Mouse (Mus musculus) cerebellum, adult 11-12 months (tissue): ENCODE data around the gene Otx2.
A peak's percentile ranks its signal among the peaks of the same experiment; 100 is the strongest.

Source experiments
- DNase-seq: peaks from one replicate; pipeline ENCODE4 v3.0.0; 2022

Gene Otx2

DNA sequence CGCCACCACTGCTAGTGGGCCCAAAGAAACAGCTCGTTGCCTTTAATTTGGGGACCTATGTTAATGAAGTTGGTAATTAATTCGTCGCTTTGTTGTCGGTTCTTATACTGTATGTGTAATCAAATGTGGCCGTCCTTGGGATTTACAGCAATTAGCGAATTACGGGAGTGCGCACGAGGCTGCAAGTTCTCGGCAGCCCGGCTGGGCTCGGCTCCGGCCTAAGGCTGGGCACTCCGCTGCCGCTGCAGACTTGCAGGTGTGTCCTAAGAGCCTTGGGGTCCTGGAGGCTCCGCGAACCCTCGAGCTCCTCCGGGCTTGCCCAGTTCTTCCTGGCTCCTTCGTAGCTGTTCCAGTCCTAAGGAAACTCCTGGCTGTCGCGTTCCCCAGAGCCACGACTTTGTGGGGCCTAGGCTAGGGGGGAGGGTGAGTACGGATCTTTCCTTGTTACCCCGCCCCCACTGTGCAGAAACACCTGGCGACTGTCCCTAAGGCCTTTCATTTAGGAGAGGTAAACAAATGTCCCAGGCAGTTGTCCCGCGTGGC is 4.8 kb downstream of the Otx2 start:
- no peak for DNase-seq

DNA sequence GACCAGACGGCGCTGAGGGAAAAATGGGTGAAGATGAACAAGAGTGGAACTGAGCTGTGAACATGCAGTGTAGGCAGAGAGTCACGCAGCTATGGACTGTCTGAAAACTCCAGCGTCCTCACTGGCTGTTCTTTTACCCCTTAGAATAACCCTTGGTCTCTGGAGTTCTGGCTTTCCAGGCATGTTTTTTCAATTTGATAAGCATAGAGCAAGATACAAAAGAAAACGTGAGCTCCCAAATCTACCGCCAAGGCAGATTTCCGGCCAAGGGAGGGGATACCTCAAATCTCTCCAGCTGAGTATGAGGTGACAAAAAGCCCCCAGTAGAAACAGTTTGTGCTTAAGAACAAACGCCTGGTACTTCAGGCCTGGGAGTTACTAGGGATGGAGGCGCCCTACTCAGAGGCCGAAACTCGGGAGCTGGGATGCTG is 5.6 kb downstream of the Otx2 start:
- DNase-seq, result no peak

GRCm38 (mm10) chr14:48667396-48667795 is 6.2 kb downstream of the Otx2 start:
- peak; percentile 58 for DNase-seq

DNA sequence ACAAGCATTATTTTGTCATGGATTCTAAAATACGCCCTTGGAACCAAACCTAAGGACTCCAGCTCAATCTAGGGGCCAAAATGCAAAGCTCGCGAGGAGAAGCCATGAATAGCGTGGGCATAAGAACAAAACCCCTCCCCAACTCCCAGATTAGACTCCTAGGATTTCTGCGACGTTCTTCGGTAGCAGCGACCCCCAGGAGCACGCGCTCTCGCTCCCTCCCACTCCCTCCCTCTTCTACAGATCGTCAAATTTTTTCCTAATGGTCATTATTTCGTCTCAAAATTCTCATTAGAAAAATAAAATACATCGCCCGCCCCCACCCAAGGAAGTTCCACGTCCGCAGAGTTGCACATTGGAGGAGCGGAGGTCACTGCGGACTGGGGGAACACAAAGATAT is 6.8 kb downstream of the Otx2 start:
- no peak for DNase-seq

GRCm38 (mm10) chr14:48665816-48666661 is 7.6 kb downstream of the Otx2 start:
- DNase-seq, result no peak

DNA sequence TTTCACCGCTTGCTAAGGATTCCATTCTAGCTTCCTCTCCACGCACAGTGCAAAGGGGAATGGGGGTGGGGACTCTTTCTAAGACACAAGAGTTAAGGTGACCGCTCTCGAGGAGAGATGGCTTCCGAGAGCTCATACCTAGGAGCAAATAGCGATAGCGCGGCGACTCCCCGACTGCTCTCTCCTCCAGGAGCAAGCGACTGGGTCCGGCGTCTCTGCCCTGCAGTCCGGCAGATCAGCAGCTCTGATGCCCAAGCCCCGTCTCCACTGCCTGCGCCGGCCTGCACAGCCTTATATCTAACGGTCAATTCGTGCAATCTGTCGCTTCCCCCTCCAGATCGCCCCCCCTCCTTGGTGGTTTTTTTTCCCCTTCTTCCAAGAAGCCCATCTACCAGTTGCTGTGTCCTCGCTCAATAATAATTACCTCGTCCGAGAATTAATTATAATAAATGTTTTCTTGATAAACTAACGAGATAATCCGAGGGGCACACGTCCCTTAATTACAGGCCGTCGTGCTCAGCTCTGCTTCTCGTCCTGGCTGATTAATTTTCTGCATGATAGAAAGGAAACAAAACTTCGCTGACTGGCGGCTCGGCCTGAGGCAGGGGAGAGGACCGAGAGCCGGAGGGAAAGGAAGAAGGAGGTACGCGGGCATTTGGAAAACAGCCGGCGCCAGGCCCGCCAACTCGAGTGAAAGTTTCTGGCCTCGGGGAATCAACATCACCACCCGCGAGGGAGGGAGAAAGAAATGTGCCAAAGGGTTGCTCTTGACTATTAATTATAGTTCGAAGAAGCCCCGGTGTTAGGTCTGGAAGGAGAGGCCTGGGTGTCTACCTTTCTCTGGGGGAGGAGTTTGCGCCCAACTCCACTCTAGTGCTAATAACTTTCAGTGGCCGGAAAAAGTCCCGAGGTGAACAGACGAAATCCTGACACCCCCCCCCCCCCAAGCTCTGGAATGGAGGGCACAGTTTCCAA is 8.5 kb downstream of the Otx2 start:
- DNase-seq, result no peak

GRCm38 (mm10) chr14:48664001-48664810 is 9.4 kb downstream of the Otx2 start:
- no peak for DNase-seq

- no peak for DNase-seq
These were observed 10.1 kb downstream of the Otx2 start for GRCm38 (mm10) chr14:48663531-48663930.

DNA sequence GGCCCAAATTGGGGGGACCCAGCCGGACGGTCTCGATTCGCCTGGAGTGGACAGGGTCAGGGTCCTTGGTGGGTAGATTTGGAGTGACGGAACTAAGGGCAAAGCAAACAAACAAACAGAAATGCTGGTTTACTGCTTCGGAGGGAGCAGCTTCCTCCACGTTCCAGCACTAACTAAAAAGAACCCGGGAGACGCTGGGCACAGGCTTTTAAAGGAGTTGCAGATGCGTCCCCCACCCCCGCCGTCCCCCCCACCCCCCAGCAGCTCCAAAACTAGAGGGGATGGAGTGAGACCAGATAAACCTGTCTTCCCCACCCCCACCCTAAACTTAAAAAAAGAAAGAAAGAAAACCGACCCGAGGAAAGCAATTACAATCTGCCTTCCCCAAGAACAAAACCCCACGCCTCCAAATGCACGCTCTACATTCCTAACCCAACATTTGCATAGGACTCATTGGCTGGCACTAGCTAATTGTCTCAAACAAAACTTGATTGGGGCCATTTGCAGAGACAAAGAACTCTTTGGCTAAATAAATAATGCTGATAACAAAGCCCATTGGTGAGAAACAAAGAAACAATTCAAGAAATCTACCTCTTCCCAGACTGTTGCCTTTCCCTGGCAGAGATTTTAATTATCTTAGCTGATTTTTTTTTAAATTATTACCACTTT is 10.9 kb downstream of the Otx2 start:
- DNase-seq, result no peak

GRCm38 (mm10) chr14:48661646-48662567 is 11.7 kb downstream of the Otx2 start:
- DNase-seq, result no peak

DNA sequence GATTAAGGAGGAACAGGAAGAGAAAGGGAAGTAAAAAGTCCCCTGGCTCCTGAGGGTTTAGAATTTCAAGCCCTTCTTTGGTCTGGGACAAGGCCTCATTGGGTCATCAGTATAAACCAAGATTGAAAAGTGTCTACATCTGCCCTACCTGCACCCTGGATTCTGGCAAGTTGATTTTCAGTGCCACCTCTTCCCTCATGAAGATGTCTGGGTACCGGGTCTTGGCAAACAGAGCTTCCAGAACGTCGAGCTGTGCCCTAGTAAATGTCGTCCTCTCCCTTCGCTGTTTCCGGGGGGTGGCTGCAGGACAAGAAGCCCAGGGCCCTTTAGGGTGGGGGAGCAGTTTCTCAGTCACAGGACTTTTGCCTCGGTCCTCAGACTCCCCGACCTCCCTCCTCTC is 12.5 kb downstream of the Otx2 start:
- DNase-seq, result no peak

GRCm38 (mm10) chr14:48660593-48660992 is 13.0 kb downstream of the Otx2 start:
- no peak for DNase-seq

DNA sequence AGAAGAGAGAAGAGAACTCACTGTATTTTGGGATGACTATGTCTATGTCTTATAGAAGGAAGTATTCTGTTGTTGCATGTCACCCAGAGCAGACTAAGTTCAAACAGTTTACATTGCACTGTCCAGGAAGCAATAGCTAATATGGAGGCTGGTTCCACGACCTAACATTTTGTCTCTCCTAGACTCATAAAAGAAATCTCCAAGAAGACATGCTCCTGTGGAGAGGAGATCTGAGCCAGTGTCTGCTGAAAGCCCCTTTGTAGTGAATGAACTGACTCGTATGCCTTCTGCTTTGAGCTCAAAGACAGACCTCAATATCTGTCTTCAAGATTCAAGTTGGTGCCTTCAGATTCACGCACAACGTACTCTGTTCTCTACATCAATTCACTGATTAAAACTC is 14.0 kb downstream of the Otx2 start:
- DNase-seq, result no peak

GRCm38 (mm10) chr14:48657241-48657640 is 16.4 kb downstream of the Otx2 start:
- no peak for DNase-seq

DNA sequence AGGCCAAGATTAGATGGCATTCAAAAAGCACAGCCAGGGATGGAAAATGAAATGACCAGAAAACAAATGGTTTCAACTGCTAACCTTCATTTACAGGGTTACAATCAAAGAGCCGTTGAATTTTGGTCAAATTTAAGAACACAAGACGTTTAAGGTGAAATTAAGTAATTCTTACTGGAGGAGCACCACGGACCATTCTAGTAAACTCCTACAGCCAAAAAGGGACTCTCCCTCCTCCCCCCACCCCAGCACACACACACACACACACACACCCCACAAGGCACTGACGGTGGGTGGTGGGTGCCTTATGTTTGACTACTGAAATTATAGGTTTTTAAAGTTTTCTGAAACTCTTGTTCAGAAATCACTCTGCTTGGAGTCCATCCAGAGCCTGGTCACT is 16.9 kb downstream of the Otx2 start:
- DNase-seq, result no peak

- DNase-seq, result no peak
These were observed 17.6 kb downstream of the Otx2 start for GRCm38 (mm10) chr14:48655792-48656550.

GRCm38 (mm10) chr14:48655073-48655791 is 18.4 kb downstream of the Otx2 start:
- no peak for DNase-seq

GRCm38 (mm10) chr14:48654551-48655072 is 19.0 kb downstream of the Otx2 start:
- no peak for DNase-seq
